Mouse (Mus musculus): ENCODE data around the gene Slc5a4b. TPM values are rescaled to one million over a fixed set of nuclear protein-coding genes. Genes with fewer than 3 reads are reported as not detected.

Slc5a4b gene
- total RNA-seq, 2 experiments from 2014 or later: not detected

Small RNA genes within 50 kb of the gene (microRNA-seq; reads per million reads assigned to microRNA genes)
- gene Mir6409: 0 reads per million in 2 experiments

Other genes with a start within 250 kb of the Slc5a4b start
- gene Derl3, start 217.5 kb downstream of the Slc5a4b start, total RNA-seq (2021): under 1 TPM in 1 of 2 experiments, not detected in 1; 0.51 TPM
- 10 to 100 TPM; 26.1 to 29.1 TPM for gene Smarcb1, start 189.3 kb downstream of the Slc5a4b start, total RNA-seq (2021)
- 1,000 to 10,000 TPM; 1,290 to 1,409 TPM for gene Chchd10, start 177.8 kb downstream of the Slc5a4b start, total RNA-seq (2021)
- 1 to 10 TPM; 5.0 to 9.7 TPM for gene Mmp11, start 174.5 kb downstream of the Slc5a4b start, total RNA-seq (2021)
- under 1 TPM in 1 of 2 experiments, not detected in 1; 0.24 TPM for gene Gm867, start 170.3 kb downstream of the Slc5a4b start, total RNA-seq (2021)
- under 1 TPM in 1 of 2 experiments, not detected in 1; 0.65 TPM for gene Vpreb3, start 167.9 kb downstream of the Slc5a4b start, total RNA-seq (2021)
- not detected for gene Gm5134, start 156.4 kb downstream of the Slc5a4b start, total RNA-seq (2021)
- 1 to 10 TPM; 8.6 to 9.5 TPM for gene Zfp280b, start 78.3 kb downstream of the Slc5a4b start, total RNA-seq (2021)
- gene Slc5a4a, start 36.5 kb upstream of the Slc5a4b start, total RNA-seq (2021): not detected
- gene Prmt2, start 126.9 kb upstream of the Slc5a4b start, total RNA-seq (2021): 10 to 100 TPM; 13.4 to 13.8 TPM
- gene S100b, start 142.9 kb upstream of the Slc5a4b start, total RNA-seq (2021): 1 to 10 TPM in 1 of 2 experiments, under 1 TPM in 1; 1.00 to 1.8 TPM
- gene Dip2a, start 234.3 kb upstream of the Slc5a4b start, total RNA-seq (2021): 10 to 100 TPM; 16.2 to 16.3 TPM

Data from heart, postnatal 14 days (tissue).